Mouse (Mus musculus) midbrain, embryonic 14.5 days (tissue): ENCODE measurements at regions not wholly inside any gene's neighbourhood (a gene's known extent, or its start where the extent isn't known, plus 50 kb on each side); places are given as distances from the start of the nearest gene placed in this dataset.

Source experiments
- ATAC-seq: fragments of 200-750 bp; cut with Nextera tagmentation; 2 replicates; pipeline ENCODE4 v1.8.0; 2017; ENCODE audit warnings: moderate number of reproducible peaks, moderate library complexity; ENCODE audit not compliant: low FRiP score, low TSS enrichment
- DNase-seq: peaks from one replicate; pipeline ENCODE4 v3.0.0-alpha.2; 2015
- H3K27ac ChIP-seq: fragments of 300-500 bp; sonication (generic); replicated peaks from 2 replicates; pipeline ENCODE4 v1.5.1; 2014; ENCODE audit warnings: mild to moderate bottlenecking, low read depth, low read length, moderate library complexity
- H3K27me3 ChIP-seq: fragments of 300-500 bp; sonication (generic); 2 replicates; pipeline ENCODE4 v1.6.1; 2014; ENCODE audit warnings: low read length, control low read depth, mixed read lengths; ENCODE audit not compliant: control insufficient read depth, insufficient read depth
- H3K36me3 ChIP-seq: fragments of 300-500 bp; sonication (generic); 2 replicates; pipeline ENCODE4 v1.6.1; 2014; ENCODE audit warnings: low read length, control low read depth; ENCODE audit not compliant: control insufficient read depth, insufficient read depth
- H3K4me1 ChIP-seq: fragments of 300-500 bp; sonication (generic); 2 replicates; pipeline ENCODE4 v1.6.1; 2014; ENCODE audit warnings: mild to moderate bottlenecking, antibody characterized with exemption, low read length, control low read depth; ENCODE audit not compliant: control insufficient read depth, insufficient read depth
- H3K4me2 ChIP-seq: fragments of 300-500 bp; sonication (generic); 2 replicates; pipeline ENCODE4 v1.6.1; 2014; ENCODE audit warnings: mild to moderate bottlenecking, low read length, moderate library complexity
- H3K4me3 ChIP-seq: fragments of 300-500 bp; sonication (generic); replicated peaks from 2 replicates; pipeline ENCODE4 v1.5.1; 2014; ENCODE audit warnings: low read depth, low read length
- H3K9ac ChIP-seq: fragments of 300-500 bp; sonication (generic); replicated peaks from 2 replicates; pipeline ENCODE4 v1.6.1; 2014; ENCODE audit warnings: mild to moderate bottlenecking, low read length, moderate library complexity
- H3K9me3 ChIP-seq: fragments of 300-500 bp; sonication (generic); 2 replicates; pipeline ENCODE4 v1.6.1; 2016; ENCODE audit warnings: low read length, control low read depth, mixed read lengths; ENCODE audit not compliant: control insufficient read depth
- WGBS: fragments of 180-500 bp; shearing (Covaris S2); extraction: QIAGEN DNeasy Blood & Tissue Kit; methylation state at CpG from one replicate; pipeline ENCODE4 v1.1.7; 2014; 5-methylcytosine and 5-hydroxymethylcytosine counted together

DNA sequence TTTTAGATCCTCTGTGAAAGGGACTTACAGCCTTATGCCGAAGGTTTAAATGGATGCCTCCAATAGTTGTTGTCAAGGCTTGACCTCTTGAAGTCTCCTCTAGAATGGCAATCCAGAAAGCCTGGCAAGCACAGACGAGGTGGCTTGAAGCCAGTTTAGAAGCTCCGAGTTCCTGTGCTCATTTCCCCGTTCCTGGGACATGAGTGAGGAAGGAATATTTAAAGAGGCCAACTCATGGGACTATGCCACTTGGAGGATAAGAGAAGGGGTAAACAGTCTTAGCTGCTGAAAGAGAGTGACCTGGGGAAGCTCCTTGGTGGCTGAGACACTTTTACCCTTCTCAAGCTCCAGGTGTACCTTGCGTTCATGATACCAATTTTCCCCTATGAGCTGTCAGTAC lies 335.1 kb upstream of the Xrcc4 start:
- Histone ChIP-seq H3K36me3 (no peaks in the 10 kb centered on the region), H3K4me3 (no peak overlapping the region), H3K27me3 (no peaks in the 10 kb centered on the region), H3K4me1 (no peaks in the 10 kb centered on the region), H3K4me2 (no peak overlapping the region), H3K9ac (no peak overlapping the region), H3K27ac (no peak overlapping the region), H3K9me3 (no peaks in the 10 kb centered on the region)
- ATAC-seq: no peak
- no peak for DNase-seq
- WGBS: 87% methylated on average over 5 of the region's 5 CpGs

- H3K27me3 ChIP-seq: no peaks in the 10 kb centered on the region
- no peak overlapping the region for H3K9ac ChIP-seq
- no peak overlapping the region for H3K4me3 ChIP-seq
- no peak overlapping the region for H3K27ac ChIP-seq
- H3K36me3 ChIP-seq: no peaks in the 10 kb centered on the region
- no peaks in the 10 kb centered on the region for H3K9me3 ChIP-seq
- 54% methylated on average over 4 of the region's 4 CpGs for WGBS
- peak; percentile 46; the same call in 1 of the 2 replicates for ATAC-seq
- no peak overlapping the region for H3K4me2 ChIP-seq
- peak; percentile 21 for DNase-seq
- no peaks in the 10 kb centered on the region for H3K4me1 ChIP-seq
These were observed 331.6 kb upstream of the Xrcc4 start for GRCm38 (mm10) chr13:90420966-90421365.

DNA sequence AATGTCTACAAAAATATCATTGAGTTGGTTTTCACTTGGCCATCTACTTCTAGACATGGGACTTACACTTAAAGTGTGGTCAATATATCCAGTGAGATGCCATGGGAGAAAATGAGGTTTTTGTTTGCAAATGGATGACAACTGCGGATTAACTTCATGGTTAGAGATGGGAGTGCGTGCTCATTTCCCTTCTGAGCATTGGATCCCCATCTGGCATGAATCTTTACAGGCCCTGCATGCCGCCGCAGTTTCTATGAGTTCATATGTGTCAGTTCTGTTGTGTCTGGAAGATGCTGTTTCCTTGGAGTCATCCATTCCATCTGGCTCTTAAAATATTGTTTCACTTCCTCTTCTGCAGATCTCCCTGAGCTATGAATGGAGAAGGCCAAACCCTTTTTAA lies 315.0 kb upstream of the Xrcc4 start:
- ATAC-seq (no peak), DNase-seq (no peak)
- Histone ChIP-seq H3K9ac (no peak overlapping the region), H3K27me3 (no peaks in the 10 kb centered on the region), H3K27ac (no peak overlapping the region), H3K9me3 (no peaks in the 10 kb centered on the region), H3K4me3 (no peak overlapping the region), H3K4me2 (no peak overlapping the region), H3K4me1 (no peaks in the 10 kb centered on the region), H3K36me3 (no peaks in the 10 kb centered on the region)
- WGBS: 90% methylated on average over 4 of the region's 4 CpGs

DNA sequence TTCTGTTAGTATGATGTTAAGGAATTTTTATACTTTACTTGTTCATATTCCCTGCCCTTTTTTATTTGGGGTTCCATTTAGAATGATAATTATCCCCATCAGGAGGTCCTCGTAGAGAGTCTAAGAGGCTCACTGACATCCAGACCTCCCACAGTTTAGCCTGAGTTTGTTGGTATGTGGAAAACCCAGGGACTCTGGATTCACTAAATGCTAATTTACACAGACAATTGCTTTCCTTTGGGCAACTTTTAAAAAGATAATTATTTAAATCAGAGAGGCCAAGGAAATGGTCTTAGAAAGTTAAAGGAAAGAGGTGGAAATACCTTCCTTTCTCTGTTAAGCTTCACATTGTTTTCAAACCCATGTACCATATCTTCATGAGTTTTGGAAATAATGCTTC lies 312.7 kb upstream of the Xrcc4 start:
- no peak for ATAC-seq
- 15% methylated on average over 1 of the region's 1 CpGs for WGBS
- Histone ChIP-seq H3K4me1 (no peaks in the 10 kb centered on the region), H3K4me2 (no peak overlapping the region), H3K27ac (no peak overlapping the region), H3K4me3 (no peak overlapping the region), H3K9ac (no peak overlapping the region), H3K36me3 (no peaks in the 10 kb centered on the region), H3K27me3 (no peaks in the 10 kb centered on the region), H3K9me3 (no peaks in the 10 kb centered on the region)
- no peak for DNase-seq

GRCm38 (mm10) chr13:90401496-90401895 lies 312.1 kb upstream of the Xrcc4 start:
- Histone ChIP-seq H3K27me3 (no peaks in the 10 kb centered on the region), H3K4me1 (no peaks in the 10 kb centered on the region), H3K27ac (no peak overlapping the region), H3K36me3 (no peaks in the 10 kb centered on the region), H3K9me3 (no peaks in the 10 kb centered on the region), H3K9ac (no peak overlapping the region), H3K4me3 (no peak overlapping the region), H3K4me2 (no peak overlapping the region)
- 20% methylated on average over 1 of the region's 1 CpGs for WGBS
- no peak for DNase-seq
- no peak for ATAC-seq

DNA sequence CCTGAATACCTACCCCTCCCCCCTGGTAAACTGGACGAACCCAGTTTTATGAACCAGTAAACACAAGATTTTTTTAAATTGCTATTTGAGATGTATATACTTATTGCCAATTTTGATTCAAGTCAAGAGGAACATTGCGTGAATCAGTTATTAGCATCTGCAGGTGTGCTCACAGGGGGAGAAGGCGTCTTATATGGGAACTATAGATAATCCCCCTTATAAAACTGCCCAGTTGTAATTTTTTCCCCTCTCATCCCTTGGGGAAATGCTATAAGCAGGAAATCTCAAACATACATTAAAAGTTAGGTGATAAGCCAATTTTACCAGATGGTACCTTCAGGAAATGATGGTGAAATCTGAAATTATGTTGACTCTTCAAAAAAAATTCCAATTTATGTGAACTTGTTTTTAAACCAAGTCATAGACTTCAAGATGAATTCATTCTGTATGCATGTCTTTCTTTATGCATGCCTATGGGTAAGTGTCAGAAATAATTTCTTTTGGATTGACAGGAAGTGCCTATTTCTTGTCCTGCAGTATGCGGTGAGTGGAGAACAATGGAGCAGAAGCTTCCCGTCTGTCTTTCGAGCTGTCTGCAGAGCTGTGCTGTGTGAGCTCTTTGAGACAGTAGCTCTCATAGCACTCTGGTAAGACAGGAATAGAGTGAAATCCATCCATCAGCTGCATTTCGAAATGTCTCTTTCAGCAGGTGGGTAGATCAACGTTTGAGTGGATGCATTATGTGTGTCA lies 306.0 kb upstream of the Xrcc4 start:
- ATAC-seq (no peak), DNase-seq (no peak)
- Histone ChIP-seq H3K4me2 (no peak overlapping the region), H3K27ac (no peak overlapping the region), H3K4me3 (no peak overlapping the region), H3K4me1 (no peaks in the 10 kb centered on the region), H3K9me3 (no peaks in the 10 kb centered on the region), H3K36me3 (no peaks in the 10 kb centered on the region), H3K9ac (no peak overlapping the region), H3K27me3 (no peaks in the 10 kb centered on the region)
- WGBS: 78% methylated on average over 8 of the region's 8 CpGs

DNA sequence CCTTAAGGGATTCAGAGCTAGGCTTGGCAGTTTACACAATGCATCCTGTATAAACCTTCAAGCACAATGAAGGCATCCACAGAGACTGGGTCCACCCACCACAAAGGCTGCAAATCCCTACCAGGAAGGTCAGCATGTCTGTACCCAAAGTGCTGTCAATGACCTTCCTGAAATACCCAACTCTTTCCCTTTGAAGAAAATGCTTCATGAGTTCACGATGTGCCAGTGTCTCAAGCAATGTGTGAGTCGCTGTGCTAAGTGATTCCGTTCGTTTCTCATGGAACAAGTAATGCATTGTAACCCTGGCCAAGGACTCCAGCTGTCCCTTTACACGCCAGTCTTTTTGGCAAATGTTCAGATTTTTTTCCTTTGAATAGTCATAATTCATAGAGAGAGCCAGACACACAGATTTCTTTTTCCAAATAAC lies 305.4 kb upstream of the Xrcc4 start:
- Histone ChIP-seq H3K4me3 (no peak overlapping the region), H3K27me3 (no peaks in the 10 kb centered on the region), H3K36me3 (no peaks in the 10 kb centered on the region), H3K4me1 (no peaks in the 10 kb centered on the region), H3K9ac (no peak overlapping the region), H3K27ac (no peak overlapping the region), H3K9me3 (no peaks in the 10 kb centered on the region), H3K4me2 (no peak overlapping the region)
- 0 out of 2 replicates have a peak, but pooled peaks have one; percentile 24 for ATAC-seq
- DNase-seq: peak; percentile 52
- WGBS: 65% methylated on average over 5 of the region's 5 CpGs

DNA sequence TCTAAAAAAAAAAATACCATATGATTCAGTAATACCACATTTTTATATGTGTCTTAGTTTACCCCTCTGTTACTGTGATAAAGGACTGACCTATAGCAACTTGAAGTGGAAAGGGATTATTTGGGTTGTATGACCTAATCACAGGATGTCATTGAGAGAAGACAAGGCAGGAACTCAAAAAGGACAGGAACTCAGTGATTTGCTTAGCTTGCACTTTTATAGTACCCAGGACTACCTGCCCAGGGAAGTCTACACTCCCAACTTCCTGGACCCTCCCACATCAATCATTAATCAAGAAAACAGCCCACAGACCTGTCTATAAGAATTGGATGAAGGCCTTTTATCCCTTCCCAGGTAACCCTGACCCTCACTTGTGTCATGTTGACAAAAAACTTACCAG lies 303.0 kb upstream of the Xrcc4 start:
- no peaks in the 10 kb centered on the region for H3K36me3 ChIP-seq
- no peak overlapping the region for H3K4me3 ChIP-seq
- H3K9ac ChIP-seq: no peak overlapping the region
- H3K9me3 ChIP-seq: no peaks in the 10 kb centered on the region
- no peak for DNase-seq
- H3K4me1 ChIP-seq: no peaks in the 10 kb centered on the region
- H3K4me2 ChIP-seq: no peak overlapping the region
- no peaks in the 10 kb centered on the region for H3K27me3 ChIP-seq
- H3K27ac ChIP-seq: no peak overlapping the region
- no peak for ATAC-seq

- ATAC-seq: no peak
These were observed 287.2 kb upstream of the Xrcc4 start for GRCm38 (mm10) chr13:90376619-90377018.

More at GRCm38 (mm10) chr13:90376619-90377018, 287.2 kb upstream of the Xrcc4 start:
- Histone ChIP-seq H3K4me3 (no peak overlapping the region), H3K27ac (no peak overlapping the region), H3K9ac (no peak overlapping the region), H3K4me1 (no peaks in the 10 kb centered on the region), H3K36me3 (no peaks in the 10 kb centered on the region), H3K9me3 (no peaks in the 10 kb centered on the region), H3K4me2 (no peak overlapping the region), H3K27me3 (no peaks in the 10 kb centered on the region)
- no peak for DNase-seq
- WGBS: 66% methylated on average over 3 of the region's 3 CpGs
